Mouse (Mus musculus) kidney, adult 18-20 months (tissue): ENCODE results near the gene Glrx.
"Not testable (repeated sequence)": the region's sequence is repeated elsewhere in the genome, so short reads cannot be mapped to it uniquely, and the experiment has no call there.

Experiments
- DNase-seq: peaks from one replicate; pipeline ENCODE4 v3.0.0; 2021

Glrx gene

GRCm38 (mm10) chr13:75838506-75838905 is 1.2 kb upstream of the Glrx start:
- no peak for DNase-seq

GRCm38 (mm10) chr13:75840752-75841285 is 1.2 kb downstream of the Glrx start:
- peak; percentile 18 for DNase-seq

GRCm38 (mm10) chr13:75841950-75842349 is 2.3 kb downstream of the Glrx start:
- DNase-seq = no peak

- DNase-seq = no peak
Observed at GRCm38 (mm10) chr13:75843331-75843730, 3.7 kb downstream of the Glrx start.

- DNase-seq = peak; percentile 7
Observed at GRCm38 (mm10) chr13:75843993-75844683, 4.5 kb downstream of the Glrx start.

GRCm38 (mm10) chr13:75844833-75845518 is 5.3 kb downstream of the Glrx start:
- no peak for DNase-seq

- DNase-seq = no peak
Observed at GRCm38 (mm10) chr13:75845519-75846166, 6.0 kb downstream of the Glrx start.

GRCm38 (mm10) chr13:75847027-75847426 is 7.4 kb downstream of the Glrx start:
- DNase-seq = no peak

- DNase-seq = no peak
Observed at GRCm38 (mm10) chr13:75852027-75852426, 12.4 kb downstream of the Glrx start.

GRCm38 (mm10) chr13:75853118-75853517 is 13.4 kb downstream of the Glrx start:
- no peak for DNase-seq

GRCm38 (mm10) chr13:75859264-75859844 is 19.7 kb downstream of the Glrx start:
- no peak for DNase-seq

- no peak for DNase-seq
Observed at GRCm38 (mm10) chr13:75865486-75866184, 26.0 kb downstream of the Glrx start.

- DNase-seq = no peak
Observed at GRCm38 (mm10) chr13:75867876-75868275, 28.2 kb downstream of the Glrx start.

GRCm38 (mm10) chr13:75874608-75875376 is 35.1 kb downstream of the Glrx start:
- no peak for DNase-seq

GRCm38 (mm10) chr13:75876188-75876587 is 36.5 kb downstream of the Glrx start:
- not testable (repeated sequence) for DNase-seq

GRCm38 (mm10) chr13:75876592-75876991 is 36.9 kb downstream of the Glrx start:
- DNase-seq = no peak

GRCm38 (mm10) chr13:75877907-75878306 is 38.2 kb downstream of the Glrx start:
- DNase-seq = no peak

- no peak for DNase-seq
Observed at GRCm38 (mm10) chr13:75879756-75880155, 40.1 kb downstream of the Glrx start.

GRCm38 (mm10) chr13:75880501-75880900 is 40.8 kb downstream of the Glrx start:
- DNase-seq = no peak

- DNase-seq = no peak
Observed at GRCm38 (mm10) chr13:75883792-75884191, 44.1 kb downstream of the Glrx start.

GRCm38 (mm10) chr13:75891868-75892267 is 52.2 kb downstream of the Glrx start:
- DNase-seq = no peak

- no peak for DNase-seq
Observed at GRCm38 (mm10) chr13:75892291-75892690, 52.6 kb downstream of the Glrx start.
